Mouse (Mus musculus) common myeloid progenitor, adult 5-6 weeks (primary cell): ENCODE data around the gene Ppp1r36. TPM values are rescaled to one million over a fixed set of nuclear protein-coding genes. Genes with fewer than 3 reads are reported as not detected.
A peak's percentile ranks its signal among the peaks of the same experiment; 100 is the strongest.

ENCODE experiments used
- ATAC-seq: replicated peaks from 2 replicates; pipeline ENCODE4 v1.8.0; 2016; ENCODE audit warnings: low read depth, mild to moderate bottlenecking, moderate TSS enrichment, inconsistent platforms; ENCODE audit not compliant: poor library complexity, severe bottlenecking
- total RNA-seq: library from RNA; stranded (forward); fragments of 200-1000, 187-1606 nt; gene quantifications from 2 replicates; pipeline ENCODE4 v1.2.3, GENCODE M21; 2017

The Ppp1r36 gene
- total RNA-seq, 1 experiment from 2014 or later = 0.64 TPM

GRCm38 (mm10) chr12:76391595-76392271 is 25.6 kb upstream of the Ppp1r36 start:
- ATAC-seq = no peak

GRCm38 (mm10) chr12:76392979-76393378 is 24.4 kb upstream of the Ppp1r36 start:
- no peak for ATAC-seq

GRCm38 (mm10) chr12:76397281-76397680 is 20.1 kb upstream of the Ppp1r36 start:
- ATAC-seq = no peak

- ATAC-seq = no peak
Measured at GRCm38 (mm10) chr12:76401674-76402073, 15.7 kb upstream of the Ppp1r36 start.

GRCm38 (mm10) chr12:76402991-76403885 is 14.1 kb upstream of the Ppp1r36 start:
- peak; percentile 53 for ATAC-seq

GRCm38 (mm10) chr12:76403886-76404537 is 13.3 kb upstream of the Ppp1r36 start, which contains the start of gene Hspa2:
Hspa2 (plus strand) TSS chr12:76404176.
- peak; percentile 88 for ATAC-seq

- ATAC-seq = no peak
Measured at GRCm38 (mm10) chr12:76404836-76405182, 12.5 kb upstream of the Ppp1r36 start.

GRCm38 (mm10) chr12:76405183-76405970 is 12.0 kb upstream of the Ppp1r36 start:
- no peak for ATAC-seq

GRCm38 (mm10) chr12:76405971-76406370 is 11.4 kb upstream of the Ppp1r36 start:
- ATAC-seq = no peak

GRCm38 (mm10) chr12:76407184-76407583 is 10.2 kb upstream of the Ppp1r36 start:
- ATAC-seq = no peak

- no peak for ATAC-seq
Measured at GRCm38 (mm10) chr12:76409166-76409565, 8.2 kb upstream of the Ppp1r36 start.

- ATAC-seq = peak; percentile 50; the same call in 1 of the 2 replicates
Measured at GRCm38 (mm10) chr12:76415383-76416010, 1.8 kb upstream of the Ppp1r36 start.

- no peak for ATAC-seq
Measured at GRCm38 (mm10) chr12:76418346-76418745, 1.0 kb downstream of the Ppp1r36 start.

- no peak for ATAC-seq
Measured at GRCm38 (mm10) chr12:76425256-76425655, 7.9 kb downstream of the Ppp1r36 start.

- ATAC-seq = no peak
Measured at GRCm38 (mm10) chr12:76427546-76427945, 10.2 kb downstream of the Ppp1r36 start.

- no peak for ATAC-seq
Measured at GRCm38 (mm10) chr12:76430879-76431406, 13.6 kb downstream of the Ppp1r36 start.

- no peak for ATAC-seq
Measured at GRCm38 (mm10) chr12:76431431-76431830, 14.1 kb downstream of the Ppp1r36 start.

- ATAC-seq = no peak
Measured at GRCm38 (mm10) chr12:76434111-76434510, 16.8 kb downstream of the Ppp1r36 start.

GRCm38 (mm10) chr12:76435084-76435483 is 17.7 kb downstream of the Ppp1r36 start:
- no peak for ATAC-seq
